Mouse (Mus musculus) erythroid progenitor cell, adult 5-6 weeks (primary cell): ENCODE results near the gene B3gnt9. TPM values are rescaled to one million over a fixed set of nuclear protein-coding genes. Genes with fewer than 3 reads are reported as not detected.
"Not testable (repeated sequence)": the region's sequence is repeated elsewhere in the genome, so short reads cannot be mapped to it uniquely, and the experiment has no call there.

Experiments
- ATAC-seq: replicated peaks from 2 replicates; pipeline ENCODE4 v1.8.0; 2016; ENCODE audit warnings: moderate number of reproducible peaks, mild to moderate bottlenecking, moderate TSS enrichment, inconsistent platforms; ENCODE audit not compliant: poor library complexity, low FRiP score, severe bottlenecking
- total RNA-seq, 2 experiments: library from RNA; stranded (forward) in 1 of 2; stranded (reverse) in 1 of 2; fragments of 150-400 nt in 1 of 2; fragments of 186-747, 209-891 nt in 1 of 2; gene quantifications; 2 replicates each; pipeline versions ENCODE4 v1.2.3 to v1.2.4; 2015 to 2017; ENCODE audit warnings: low replicate concordance in 2 of 2

The B3gnt9 gene
- total RNA-seq, 2 experiments from 2014 or later = 1.7 TPM; not detected in 1

GRCm38 (mm10) chr8:105261326-105261980, 6.5 kb upstream of the B3gnt9 start:
- no peak for ATAC-seq

GRCm38 (mm10) chr8:105260371-105261099, 5.6 kb upstream of the B3gnt9 start:
- ATAC-seq = no peak

DNA sequence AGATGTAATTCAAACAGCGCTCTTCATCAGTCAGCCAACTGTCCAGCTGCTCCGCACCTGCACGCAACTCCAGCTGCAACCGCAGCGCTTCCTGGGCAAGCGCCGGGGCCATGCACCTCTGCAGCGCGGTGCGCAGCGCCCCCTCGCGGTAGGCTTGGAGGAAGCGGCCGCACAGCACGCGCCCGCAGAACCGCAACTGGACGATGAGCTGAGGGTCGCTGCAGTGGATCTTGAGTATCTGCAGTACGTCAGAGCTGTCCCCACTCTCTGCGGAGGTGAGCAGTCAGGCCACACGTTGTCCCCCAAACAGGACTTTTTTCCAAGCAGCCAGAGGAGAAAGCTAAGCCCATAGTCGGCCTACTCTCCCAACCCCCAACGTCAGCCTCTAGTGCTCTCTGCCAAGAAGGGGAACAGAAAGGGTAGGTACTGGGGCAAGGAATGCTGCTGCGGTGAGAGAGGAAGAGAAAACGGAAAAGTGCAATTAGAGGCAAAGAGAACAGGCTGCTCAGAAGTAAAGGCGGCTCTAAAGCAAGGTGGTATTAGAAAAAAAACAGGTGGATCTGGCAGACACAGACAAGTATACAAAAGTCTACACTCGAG, 4.9 kb upstream of the B3gnt9 start:
- ATAC-seq = peak; percentile 59

DNA sequence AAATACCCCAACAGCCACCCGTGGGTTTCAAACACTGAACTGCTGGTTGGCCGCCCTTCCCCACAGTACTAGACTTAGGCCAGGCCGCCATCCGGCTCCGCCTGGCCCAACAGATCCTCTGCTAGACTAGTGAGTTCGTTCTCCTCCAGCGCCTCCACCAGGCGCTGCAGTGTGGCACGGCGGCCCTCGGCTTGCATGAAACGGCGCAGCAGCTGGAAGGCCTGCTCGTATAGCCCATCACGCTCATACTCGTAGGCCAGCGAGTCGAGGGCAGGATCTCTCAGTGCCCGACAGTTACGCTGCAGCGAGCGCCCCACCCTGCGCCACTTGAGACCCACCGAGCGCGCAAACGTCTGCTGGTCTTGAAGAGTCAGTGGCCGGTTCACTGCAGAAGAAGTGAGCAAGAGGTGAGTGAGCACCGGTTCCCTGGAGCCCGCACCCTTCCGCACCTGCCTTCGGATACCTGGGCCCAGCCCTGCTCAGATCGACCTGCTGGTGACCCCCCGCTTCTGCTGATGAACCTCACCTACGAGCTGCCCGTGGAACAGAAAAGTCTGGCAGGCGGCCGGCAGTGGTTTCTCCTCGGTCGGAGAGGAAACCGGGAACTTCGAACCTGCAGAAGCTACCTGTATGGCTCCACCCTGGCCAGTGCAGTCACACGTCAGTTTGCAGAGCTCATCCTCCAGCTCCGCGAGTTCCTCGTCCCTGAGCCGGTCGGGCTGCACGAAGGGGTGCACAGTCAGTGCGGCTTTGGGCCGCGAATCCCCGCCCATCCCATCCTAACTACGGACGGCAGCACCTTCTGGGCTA, 4.2 kb upstream of the B3gnt9 start:
- ATAC-seq = no peak

DNA sequence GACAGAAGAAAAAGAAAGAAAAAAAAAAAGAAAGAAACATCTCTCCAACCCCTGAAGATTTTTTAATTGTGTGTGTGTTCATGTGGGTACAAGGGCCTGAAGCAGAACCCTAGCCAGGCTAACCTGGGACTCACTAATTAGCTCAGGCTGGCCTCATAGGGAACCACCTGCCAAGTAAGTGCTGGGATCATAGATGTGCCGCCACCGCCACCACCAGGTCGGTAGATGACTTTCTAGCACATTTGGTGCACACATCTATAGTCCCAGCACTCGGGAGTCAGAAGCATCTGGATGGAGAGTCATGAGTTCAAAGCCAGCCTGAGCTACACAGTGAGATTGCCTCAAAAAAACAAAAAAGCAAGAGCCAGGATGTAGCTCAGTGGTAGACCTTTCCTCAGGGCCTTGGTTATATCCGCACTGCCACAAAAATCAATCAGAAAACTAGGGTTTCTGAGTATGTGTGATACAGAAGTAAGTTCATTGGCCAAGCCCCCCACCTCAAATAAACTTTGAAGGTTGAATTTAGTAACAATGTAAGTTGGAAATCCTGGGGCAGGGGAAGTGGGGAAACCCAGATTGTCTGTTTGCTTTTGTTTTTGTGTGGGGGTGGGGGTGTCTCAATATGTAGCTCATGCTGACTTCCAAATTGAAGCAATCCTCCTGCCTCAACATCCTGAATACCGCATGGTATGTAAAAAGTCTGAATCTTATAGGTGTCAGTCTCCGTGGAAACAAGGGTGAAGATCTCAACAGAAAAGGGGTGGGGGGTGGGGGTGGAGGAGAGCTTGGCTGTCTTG, 2.6 kb upstream of the B3gnt9 start:
- no peak for ATAC-seq

DNA sequence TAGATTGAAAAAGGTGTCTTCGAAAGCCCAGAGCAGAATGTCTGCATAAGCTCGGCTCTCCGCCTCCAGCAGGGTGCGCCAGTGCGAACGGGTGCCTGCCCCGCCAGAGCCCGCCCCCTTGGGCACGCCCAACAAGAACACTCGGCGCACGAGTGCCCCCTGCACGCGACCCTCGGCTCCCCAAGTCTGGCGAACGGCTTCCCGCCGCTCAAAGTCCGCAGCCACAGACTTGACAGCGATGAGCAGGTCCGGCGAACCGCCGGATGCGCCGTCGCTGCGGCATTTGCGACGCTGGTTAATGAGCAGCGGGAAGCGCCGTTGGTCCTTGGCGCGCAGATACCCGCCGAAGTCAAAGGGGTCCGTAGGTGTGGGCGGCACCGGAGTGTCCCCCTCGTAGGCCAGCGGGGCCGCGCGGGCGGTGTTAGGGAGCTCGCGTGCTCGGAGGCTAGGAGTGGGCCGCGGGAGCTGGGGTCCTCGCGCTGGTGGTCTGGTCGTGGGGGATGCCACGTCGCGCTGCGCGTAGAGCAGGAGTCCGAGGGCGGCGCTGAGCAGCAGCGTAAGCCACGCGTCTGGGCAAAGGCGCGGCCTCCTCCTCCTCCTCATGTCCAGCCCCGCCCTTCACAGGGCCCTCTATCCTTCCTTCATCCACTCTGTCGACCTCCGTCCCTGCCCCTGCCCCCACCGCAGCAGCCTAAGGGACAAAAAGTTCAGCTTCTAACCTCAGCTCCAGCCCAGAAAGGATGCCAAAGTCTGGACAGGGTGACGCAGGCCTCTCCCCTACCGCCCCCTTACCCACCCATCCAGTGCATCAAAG, 594 bp downstream of the B3gnt9 start:
- peak; percentile 84 for ATAC-seq

- no peak for ATAC-seq
These were observed 1.2 kb downstream of the B3gnt9 start for GRCm38 (mm10) chr8:105253766-105254151.

DNA sequence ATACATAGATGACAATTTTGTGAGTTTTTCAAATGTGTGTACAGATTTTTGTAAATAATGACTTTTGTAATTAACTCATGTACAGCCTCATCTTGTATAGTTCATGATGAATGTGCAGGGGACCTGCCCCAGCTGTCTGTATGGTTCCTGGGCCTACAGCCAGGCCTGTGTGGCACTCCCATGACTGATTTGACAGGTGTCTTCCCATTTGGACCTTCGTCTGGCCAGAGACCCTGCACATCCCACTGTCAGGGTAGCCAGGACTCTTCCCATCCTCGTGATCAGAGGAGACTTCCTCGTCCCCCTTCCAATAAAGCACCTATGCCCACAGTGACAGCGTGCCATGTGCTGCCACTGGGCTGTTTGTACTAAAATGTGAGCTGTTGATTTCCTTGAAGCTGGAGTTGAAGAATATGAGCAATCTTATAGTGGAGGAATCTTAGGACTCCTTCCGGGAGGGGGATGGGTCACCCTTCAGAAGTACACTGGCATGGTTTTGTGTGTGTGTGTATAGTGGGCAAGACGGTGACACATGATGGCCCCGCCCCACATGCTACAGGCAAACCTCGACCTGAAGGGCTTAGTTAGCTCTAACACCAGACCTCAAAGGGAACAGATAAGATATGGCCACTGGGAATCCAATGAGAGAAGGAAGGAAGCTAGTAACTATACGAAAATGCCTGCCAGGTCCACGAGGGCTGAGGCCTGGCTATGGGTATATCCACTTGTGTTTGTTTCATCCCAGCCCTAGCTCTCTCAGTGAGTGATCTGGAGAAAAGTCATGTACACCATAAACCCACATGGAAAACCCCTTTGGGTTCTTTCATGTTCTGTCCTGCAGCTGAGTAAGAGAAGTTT, 2.0 kb downstream of the B3gnt9 start:
- no peak for ATAC-seq

- no peak for ATAC-seq
These were observed 3.0 kb downstream of the B3gnt9 start for GRCm38 (mm10) chr8:105251954-105252353.

GRCm38 (mm10) chr8:105241016-105241415, 13.9 kb downstream of the B3gnt9 start:
- no peak for ATAC-seq

- no peak for ATAC-seq
These were observed 17.4 kb downstream of the B3gnt9 start for GRCm38 (mm10) chr8:105237442-105238142.

GRCm38 (mm10) chr8:105235206-105235605, 19.7 kb downstream of the B3gnt9 start:
- no peak for ATAC-seq

GRCm38 (mm10) chr8:105233126-105233935, 21.6 kb downstream of the B3gnt9 start:
- no peak for ATAC-seq

GRCm38 (mm10) chr8:105232321-105232693, 22.6 kb downstream of the B3gnt9 start:
- ATAC-seq = not testable (repeated sequence)

GRCm38 (mm10) chr8:105231503-105232320, 23.2 kb downstream of the B3gnt9 start:
- no peak for ATAC-seq

DNA sequence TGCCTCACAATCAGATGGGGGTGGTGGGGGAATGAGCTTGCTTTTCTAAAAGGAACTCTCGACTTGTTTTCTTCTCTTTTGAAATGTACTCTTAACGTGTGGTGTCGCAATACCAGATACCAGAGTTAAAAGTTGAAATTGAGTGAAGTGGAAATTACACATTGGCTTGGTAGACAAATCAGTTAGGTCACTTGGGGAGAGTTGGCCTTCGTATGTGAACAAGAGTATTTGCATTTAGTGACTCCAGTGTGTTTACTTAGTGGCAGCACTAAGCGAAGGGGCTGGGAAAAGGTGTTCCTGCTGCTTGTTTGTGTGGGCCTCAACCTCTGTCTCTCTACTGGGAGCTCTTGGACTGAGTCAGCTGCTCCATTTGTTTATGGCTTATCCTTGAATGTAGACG, 29.0 kb downstream of the B3gnt9 start:
- no peak for ATAC-seq
